In genomic region chr12:115452626-115453025, GRCm38 (mm10) we compare ENCODE assay signal across 8 mouse cellular contexts.
DNase-seq lines count a peak whose midpoint lies in the region; ATAC-seq lines count a peak whose summit lies in the region.
"Not testable (repeated sequence)": the region's sequence is repeated elsewhere in the genome, so short reads cannot be mapped to it uniquely, and the experiment has no call there.

No protein-coding gene starts in this region.

- DNase-seq in 416B (ENCODE audit: low read depth) (peak; percentile 54), NIH3T3 (ENCODE audit: low read depth) (peak; percentile 5)
- peak; percentile 5 for DNase-seq in c-Kit-positive CD71-negative TER-119-negative erythroid progenitor cells, embryonic 14.5 days (ENCODE audit: low read depth)
- DNase-seq in induced T-regulatory cell, adult 2 months (ENCODE audit: low read depth) = peak; percentile 42
- peak; percentile 62 for DNase-seq in splenic B cell, adult 2 months (ENCODE audit: low read depth, low spot score)
- peak; percentile 18 for DNase-seq in thymus, postnatal 25 days

- H3K27me3 ChIP-seq in splenic B cell, adult 2 months (ENCODE audit: control insufficient read depth, insufficient read depth, low read length, poor library complexity, severe bottlenecking) = not testable (repeated sequence)

- ATAC-seq in CD4-positive, CD25-positive, alpha-beta regulatory T cell, adult 4 months = peak; percentile 75
- peak; percentile 92 for ATAC-seq in megakaryocyte progenitor cell, adult 5-6 weeks (replicated peaks; ENCODE audit: poor library complexity)

- not testable (repeated sequence) for H3K36me3 ChIP-seq in splenic B cell, adult 2 months (ENCODE audit: control insufficient read depth, insufficient read depth, low read length, poor library complexity, severe bottlenecking)

Comparison
In these comparisons a context has a peak if more than half of its experiments do, and no peak if none do; other contexts are left out.
1. Peak in every context shown above with its lines: DNase-seq and ATAC-seq.
2. DNase-seq: peak in every context shown above with its lines; median percentile 62 in splenic B cell, adult 2 months; 54 in 416B; 42 in induced T-regulatory cell, adult 2 months; 18 in thymus, postnatal 25 days; 5 in NIH3T3; 5 in c-Kit-positive CD71-negative TER-119-negative erythroid progenitor cells, embryonic 14.5 days.